Mouse (Mus musculus): Measurements from ENCODE around the gene Esrp2. TPM values are rescaled to one million over a fixed set of nuclear protein-coding genes. Genes with fewer than 3 reads are reported as not detected.

The Esrp2 gene
- polyA plus RNA-seq, 1 experiment, result 0.24 TPM

GRCm38 (mm10) chr8:106127882-106128410 lies 8.8 kb downstream of the Esrp2 start:
- no peak for DNase-seq (ENCODE audit: extremely low spot score in 1 of 2, low spot score in 1 of 2)

DNA sequence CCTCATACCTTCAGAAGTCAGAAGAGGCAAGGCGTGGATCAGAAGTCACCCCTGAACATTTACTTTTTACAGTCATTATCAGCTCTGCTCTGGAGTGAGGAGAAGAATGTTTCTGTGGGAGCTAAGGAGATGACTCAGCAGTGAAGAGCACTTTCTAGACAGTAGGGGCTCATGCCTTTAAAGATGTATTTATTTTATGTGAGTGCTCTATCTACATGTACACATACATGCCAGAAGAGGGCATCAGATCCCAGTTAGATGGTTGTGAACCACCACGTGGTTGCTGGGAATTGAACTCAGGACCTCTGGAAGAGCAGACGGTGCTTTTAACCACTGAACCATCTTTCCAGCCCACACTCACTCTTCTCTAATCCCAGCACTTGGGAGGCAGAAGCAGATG lies 9.7 kb downstream of the Esrp2 start:
- no peak for DNase-seq (ENCODE audit: extremely low spot score in 1 of 2, low spot score in 1 of 2)

GRCm38 (mm10) chr8:106126055-106126454 lies 10.7 kb downstream of the Esrp2 start:
- DNase-seq (ENCODE audit: extremely low spot score in 1 of 2, low spot score in 1 of 2), result no peak

GRCm38 (mm10) chr8:106123443-106123842 lies 13.3 kb downstream of the Esrp2 start:
- no peak for DNase-seq (ENCODE audit: extremely low spot score in 1 of 2, low spot score in 1 of 2)

GRCm38 (mm10) chr8:106115897-106116296 lies 20.9 kb downstream of the Esrp2 start:
- DNase-seq (ENCODE audit: extremely low spot score in 1 of 2, low spot score in 1 of 2), result no peak

DNA sequence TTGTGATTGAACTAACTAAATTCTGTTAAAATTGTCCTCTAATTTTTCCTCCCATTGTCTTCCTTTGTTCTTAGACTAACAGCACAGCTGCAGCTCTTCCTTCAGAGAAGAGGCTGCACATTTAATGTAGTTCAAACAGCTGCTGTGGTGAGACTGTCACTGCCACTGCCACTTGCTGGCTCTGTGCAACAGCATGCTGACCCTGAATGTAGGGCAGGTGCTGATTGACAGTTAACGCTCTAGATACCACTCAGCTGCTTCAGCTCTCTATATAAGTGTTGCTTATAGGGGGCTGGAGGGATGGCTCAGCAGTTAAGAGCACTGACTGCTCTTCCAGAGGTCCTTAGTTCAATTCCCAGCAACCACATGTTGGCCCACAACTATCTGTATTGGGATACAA lies 24.3 kb downstream of the Esrp2 start:
- no peak for DNase-seq (ENCODE audit: extremely low spot score in 1 of 2, low spot score in 1 of 2)

DNA sequence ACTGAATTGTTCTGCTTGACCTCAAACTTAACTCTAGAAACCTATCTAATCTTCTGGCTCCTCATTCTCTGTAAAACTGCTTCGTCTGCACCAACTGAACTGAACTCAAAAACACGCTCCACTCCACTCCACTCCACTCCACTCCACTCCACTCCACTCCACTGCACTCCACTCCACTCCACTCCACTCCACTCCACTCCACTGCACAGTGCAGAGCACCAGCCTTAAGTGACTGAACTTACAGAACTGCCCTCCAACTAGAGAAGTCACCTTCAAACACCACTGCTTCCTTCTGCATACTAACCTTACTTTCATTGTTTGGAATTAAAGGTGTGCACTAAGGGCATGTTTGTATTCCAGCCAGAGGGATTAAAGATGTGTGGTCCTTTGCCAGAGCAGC lies 24.7 kb downstream of the Esrp2 start:
- DNase-seq (ENCODE audit: extremely low spot score in 1 of 2, low spot score in 1 of 2), result no peak

DNA sequence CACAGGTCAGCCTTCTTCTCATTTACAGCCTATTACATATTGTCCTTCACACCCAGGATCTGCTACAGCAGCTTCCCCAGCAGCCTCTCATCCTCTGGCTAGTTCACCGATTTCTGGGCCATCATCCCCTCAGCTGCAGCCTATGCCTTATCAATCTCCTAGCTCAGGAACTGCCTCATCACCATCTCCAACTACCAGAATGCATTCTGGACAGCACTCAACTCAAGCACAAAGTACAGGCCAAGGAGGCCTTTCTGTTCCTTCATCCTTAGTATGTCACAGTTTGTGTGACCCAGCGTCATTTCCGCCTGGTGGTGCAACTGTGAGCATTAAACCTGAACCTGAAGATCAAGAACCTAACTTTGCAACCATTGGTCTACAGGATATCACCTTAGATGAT lies 28.0 kb downstream of the Esrp2 start:
- peak in 1 of 2 experiments; percentile 27 for DNase-seq (ENCODE audit: extremely low spot score in 1 of 2, low spot score in 1 of 2)

- DNase-seq (ENCODE audit: extremely low spot score in 1 of 2, low spot score in 1 of 2), result no peak
Measured at GRCm38 (mm10) chr8:106108080-106108479, 28.7 kb downstream of the Esrp2 start.

- DNase-seq (ENCODE audit: extremely low spot score in 1 of 2, low spot score in 1 of 2), result no peak
Measured at GRCm38 (mm10) chr8:106106193-106106592, 30.6 kb downstream of the Esrp2 start.

GRCm38 (mm10) chr8:106103888-106104287 lies 32.9 kb downstream of the Esrp2 start:
- DNase-seq (ENCODE audit: extremely low spot score in 1 of 2, low spot score in 1 of 2), result no peak

DNA sequence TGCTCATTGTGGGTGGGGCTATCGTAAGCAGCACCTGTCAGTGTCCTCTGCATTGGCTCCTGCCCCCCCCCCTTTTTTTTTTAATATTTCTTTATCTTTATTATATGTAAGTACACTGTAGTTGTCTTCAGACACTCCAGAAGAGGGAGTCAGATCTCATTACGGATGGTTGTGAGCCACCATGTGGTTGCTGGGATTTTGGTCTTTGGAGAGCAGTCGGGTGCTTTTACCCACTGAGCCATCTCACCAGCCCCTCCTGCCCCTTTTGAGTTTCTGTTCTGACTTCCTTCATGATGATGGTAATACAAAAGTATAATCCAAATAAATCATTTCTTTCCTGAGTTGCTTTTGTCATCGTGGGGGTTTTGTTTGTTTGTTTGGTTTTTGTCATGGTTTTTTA lies 34.5 kb downstream of the Esrp2 start:
- DNase-seq (ENCODE audit: extremely low spot score in 1 of 2, low spot score in 1 of 2), result no peak

Other genes starting within 250 kb of the Esrp2 start
- gene Nrn1l, start 243.4 kb downstream of the Esrp2 start, polyA plus RNA-seq (2012; rRNA removed), result 4.2 and 8.1 TPM in 2 replicates
- gene Pskh1, start 236.5 kb downstream of the Esrp2 start, polyA plus RNA-seq (2012; rRNA removed), result 13.3 TPM in 2 replicates
- 4.5 and 4.9 TPM in 2 replicates for gene Ctrl, start 203.1 kb downstream of the Esrp2 start, polyA plus RNA-seq (2012; rRNA removed)
- gene Psmb10, start 198.5 kb downstream of the Esrp2 start, polyA plus RNA-seq (2012; rRNA removed), result 115 and 125 TPM in 2 replicates
- 75.1 and 75.6 TPM in 2 replicates for gene Lcat, start 193.6 kb downstream of the Esrp2 start, polyA plus RNA-seq (2012; rRNA removed)
- gene Slc12a4, start 170.9 kb downstream of the Esrp2 start, polyA plus RNA-seq (2012; rRNA removed), result 24.9 and 28.3 TPM in 2 replicates
- not detected in 2 replicates for gene Dpep3, start 157.5 kb downstream of the Esrp2 start, polyA plus RNA-seq (2012; rRNA removed)
- gene Dus2, start 145.6 kb downstream of the Esrp2 start, polyA plus RNA-seq (2012; rRNA removed), result 27.1 and 28.5 TPM in 2 replicates
- not detected in 2 replicates for gene Dpep2nb, start 131.0 kb downstream of the Esrp2 start, polyA plus RNA-seq (2012; rRNA removed)
- 9.6 and 11.4 TPM in 2 replicates for gene Ddx28, start 125.1 kb downstream of the Esrp2 start, polyA plus RNA-seq (2012; rRNA removed)
- gene Nfatc3, start 78.1 kb downstream of the Esrp2 start, polyA plus RNA-seq (2012; rRNA removed), result 7.7 TPM in 2 replicates
- 17.6 and 17.7 TPM in 2 replicates for gene Pla2g15, start 13.4 kb upstream of the Esrp2 start, polyA plus RNA-seq (2012; rRNA removed)
- gene Slc7a6, start 31.9 kb upstream of the Esrp2 start, polyA plus RNA-seq (2012; rRNA removed), result 30.3 and 31.7 TPM in 2 replicates
- gene Slc7a6os, start 74.0 kb upstream of the Esrp2 start, polyA plus RNA-seq (2012; rRNA removed), result 27.1 and 29.1 TPM in 2 replicates
- gene Prmt7, start 74.0 kb upstream of the Esrp2 start, polyA plus RNA-seq (2012; rRNA removed), result 28.3 and 33.4 TPM in 2 replicates
- gene Smpd3, start 201.0 kb upstream of the Esrp2 start, polyA plus RNA-seq (2012; rRNA removed), result 20.7 and 20.9 TPM in 2 replicates